Mouse (Mus musculus): ENCODE results near the gene Cenpf.

GRCm38 (mm10) chr1:189608640-189609039 lies 79.2 kb downstream of the Cenpf start:
- no peak for TF ChIP-seq CTCF (IDR thresholded peaks at IDR 0.05; ENCODE audit: control insufficient read depth, insufficient read depth, insufficient read length)
- TF ChIP-seq MAX (IDR thresholded peaks at IDR 0.05), result no peak
- TF ChIP-seq USF1 (IDR thresholded peaks at IDR 0.05; ENCODE audit: low read depth), result no peak
- no peak for TF ChIP-seq MYOG (IDR thresholded peaks at IDR 0.05; ENCODE audit: control insufficient read depth, extremely low read depth, insufficient read length)
- TF ChIP-seq CEBPB (IDR thresholded peaks at IDR 0.05; ENCODE audit: low read depth), result no peak

All from C2C12 (cell line).